Mouse (Mus musculus) erythroblast, adult 5-6 weeks (primary cell): ENCODE data around the gene Sf3b4. TPM values are rescaled to one million over a fixed set of nuclear protein-coding genes. Genes with fewer than 3 reads are reported as not detected.
"Not testable (repeated sequence)": the region's sequence is repeated elsewhere in the genome, so short reads cannot be mapped to it uniquely, and the experiment has no call there.

Experiments used
- ATAC-seq: replicated peaks from 2 replicates; pipeline ENCODE4 v1.8.0; 2016; ENCODE audit warnings: moderate number of reproducible peaks, mild to moderate bottlenecking, moderate TSS enrichment, inconsistent platforms; ENCODE audit not compliant: poor library complexity, low FRiP score, severe bottlenecking
- total RNA-seq, 2 experiments: library from RNA; stranded (forward) in 1 of 2; stranded (reverse) in 1 of 2; fragments of 150-400 nt in 1 of 2; fragments of 200-764, 138-1000 nt in 1 of 2; gene quantifications; 2 replicates each; pipeline versions ENCODE4 v1.2.3 to v1.2.4; 2015 to 2017; ENCODE audit warnings: low replicate concordance in 2 of 2

The Sf3b4 gene
- total RNA-seq, 2 experiments from 2014 or later = 3.8 to 20.9 TPM

DNA sequence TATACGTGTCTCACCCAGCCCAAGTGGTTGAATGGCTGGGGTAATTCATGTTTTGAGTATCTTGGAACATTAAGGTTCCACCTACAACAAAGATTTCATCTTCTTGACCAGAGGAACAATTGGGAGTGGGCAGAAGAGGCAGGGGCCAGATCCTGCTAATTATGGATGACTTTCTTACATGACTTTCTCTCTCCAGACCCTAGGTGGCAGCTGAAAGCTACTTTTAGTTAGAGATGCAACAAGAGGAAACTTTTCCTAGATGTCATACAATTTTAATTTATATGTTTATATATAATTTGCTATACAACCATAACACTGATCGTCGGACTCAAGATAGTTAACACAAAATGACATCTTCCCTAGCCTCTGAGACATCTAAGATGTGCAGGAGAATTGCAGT is 35.7 kb downstream of the Sf3b4 start:
- no peak for ATAC-seq

DNA sequence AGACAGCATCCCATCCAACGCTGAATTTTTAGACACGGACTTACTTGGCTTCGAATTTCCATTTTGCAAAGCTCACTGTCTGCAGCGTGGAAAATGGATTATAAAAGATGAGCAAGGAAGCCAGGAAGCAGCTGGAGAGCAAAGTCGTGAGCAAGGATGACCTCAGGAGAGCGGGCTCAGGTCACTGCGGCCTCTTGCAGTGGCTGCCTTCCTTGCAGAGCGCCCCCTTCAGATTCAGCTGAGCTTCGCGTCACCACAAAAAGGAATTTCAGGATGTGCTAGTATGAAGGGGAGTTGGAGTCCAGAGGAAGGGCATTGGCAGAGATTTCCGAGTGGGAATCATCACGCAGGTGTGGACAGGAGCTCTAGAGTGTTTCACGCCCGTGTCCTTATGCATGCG is 37.1 kb downstream of the Sf3b4 start:
- ATAC-seq = no peak

DNA sequence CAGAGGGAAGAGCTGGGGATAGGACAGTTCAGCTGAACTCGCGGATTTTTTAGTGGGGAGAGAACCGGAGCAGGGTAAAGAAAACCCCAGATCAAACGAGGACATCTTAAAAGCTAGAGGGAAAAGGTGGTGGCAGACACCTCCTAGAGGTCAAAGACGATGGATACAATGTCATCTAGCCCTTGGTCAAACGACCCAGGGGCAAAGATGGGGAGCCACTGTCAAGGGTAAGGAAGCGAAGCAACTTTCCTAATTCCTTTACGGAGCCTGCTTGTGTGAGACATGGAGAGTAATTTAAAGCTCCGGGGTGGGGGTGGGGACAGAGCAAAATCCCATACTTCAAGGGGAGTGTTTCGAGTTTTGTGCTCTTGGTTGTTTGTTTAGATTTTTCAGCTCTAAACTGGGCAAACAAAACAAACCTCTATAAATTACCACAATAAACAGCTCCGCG is 47.1 kb downstream of the Sf3b4 start:
- ATAC-seq = peak; percentile 40

DNA sequence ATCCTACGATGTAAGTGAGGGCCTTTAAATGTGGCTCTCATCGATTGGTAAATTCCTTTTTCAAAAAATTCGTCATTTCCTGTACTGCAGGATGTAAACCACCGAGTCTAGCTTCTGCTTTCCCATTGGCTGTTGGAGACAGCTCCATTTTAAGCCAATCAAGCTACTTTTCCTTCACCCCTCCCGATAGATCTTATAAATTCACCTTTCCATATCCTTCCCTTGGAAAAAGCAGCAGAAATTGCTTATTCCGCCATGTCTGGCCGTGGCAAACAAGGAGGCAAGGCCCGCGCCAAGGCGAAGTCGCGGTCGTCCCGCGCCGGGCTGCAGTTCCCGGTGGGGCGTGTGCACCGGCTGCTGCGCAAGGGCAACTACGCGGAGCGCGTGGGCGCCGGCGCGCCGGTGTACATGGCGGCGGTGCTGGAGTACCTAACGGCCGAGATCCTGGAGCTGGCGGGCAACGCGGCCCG is 47.6 kb downstream of the Sf3b4 start, which contains the start of the genes Bola1 and Hist2h2ab:
Gene Bola1 (minus strand): TSS at position 49 of the 470 bp plus-strand sequence.
Gene Hist2h2ab (plus strand): TSS at position 205 of the 470 bp plus-strand sequence.
- ATAC-seq = peak; percentile 66

DNA sequence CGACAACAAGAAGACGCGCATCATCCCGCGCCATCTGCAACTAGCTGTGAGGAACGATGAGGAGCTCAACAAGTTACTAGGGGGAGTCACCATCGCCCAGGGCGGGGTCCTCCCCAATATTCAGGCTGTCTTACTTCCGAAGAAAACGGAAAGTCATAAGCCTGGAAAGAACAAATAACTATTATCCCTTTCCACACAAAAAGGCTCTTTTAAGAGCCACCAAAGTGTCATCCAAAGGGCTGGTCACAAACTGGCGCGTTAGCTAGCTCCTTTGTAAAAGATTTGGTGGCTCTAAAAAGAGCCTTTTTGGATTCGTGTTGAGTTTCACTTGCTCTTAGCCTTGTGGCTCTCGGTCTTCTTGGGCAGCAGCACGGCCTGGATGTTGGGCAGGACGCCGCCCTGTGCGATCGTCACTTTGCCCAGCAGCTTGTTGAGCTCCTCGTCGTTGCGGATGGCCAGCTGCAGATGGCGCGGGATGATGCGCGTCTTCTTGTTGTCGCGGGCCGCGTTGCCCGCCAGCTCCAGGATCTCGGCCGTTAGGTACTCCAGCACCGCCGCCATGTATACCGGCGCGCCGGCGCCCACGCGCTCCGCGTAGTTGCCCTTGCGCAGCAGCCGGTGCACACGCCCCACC is 48.1 kb downstream of the Sf3b4 start:
- not testable (repeated sequence) for ATAC-seq

DNA sequence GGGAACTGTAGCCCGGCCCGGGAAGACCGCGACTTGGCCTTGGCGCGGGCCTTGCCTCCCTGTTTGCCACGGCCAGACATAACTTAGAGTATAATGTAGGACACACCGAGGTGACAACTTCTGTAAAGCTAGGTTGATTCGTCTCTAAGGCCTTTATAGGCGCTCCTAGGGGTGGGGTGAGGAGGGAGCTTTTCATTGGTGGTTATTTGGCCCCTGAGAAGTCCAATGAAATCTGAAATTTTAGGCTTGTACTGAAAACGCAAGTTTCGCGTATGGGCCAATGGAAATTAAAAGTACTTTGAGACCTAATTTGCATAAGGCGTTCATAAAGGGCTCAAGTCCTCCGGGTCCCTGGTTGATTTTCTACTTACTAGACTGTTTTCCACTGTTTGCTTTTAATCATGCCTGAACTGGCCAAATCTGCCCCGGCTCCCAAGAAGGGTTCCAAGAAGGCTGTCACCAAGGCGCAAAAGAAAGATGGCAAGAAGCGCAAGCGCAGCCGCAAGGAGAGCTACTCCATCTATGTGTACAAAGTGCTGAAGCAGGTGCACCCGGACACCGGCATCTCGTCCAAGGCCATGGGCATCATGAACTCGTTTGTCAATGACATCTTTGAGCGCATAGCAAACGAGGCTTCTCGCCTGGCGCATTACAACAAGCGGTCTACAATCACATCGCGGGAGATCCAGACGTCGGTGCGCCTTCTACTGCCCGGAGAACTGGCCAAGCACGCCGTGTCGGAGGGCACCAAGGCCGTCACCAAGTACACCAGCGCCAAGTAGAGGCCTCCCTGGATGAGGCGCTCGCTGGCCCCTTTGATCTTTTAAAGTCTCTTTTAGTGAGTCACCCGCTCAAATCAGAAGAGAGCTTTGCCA is 48.9 kb downstream of the Sf3b4 start, which contains the start of the genes Hist2h2ac and Hist2h2be:
Gene Hist2h2ac (minus strand): TSS at position 116 of the 875 bp plus-strand sequence.
Gene Hist2h2be (plus strand): TSS at position 355 of the 875 bp plus-strand sequence.
- ATAC-seq = peak; percentile 80

DNA sequence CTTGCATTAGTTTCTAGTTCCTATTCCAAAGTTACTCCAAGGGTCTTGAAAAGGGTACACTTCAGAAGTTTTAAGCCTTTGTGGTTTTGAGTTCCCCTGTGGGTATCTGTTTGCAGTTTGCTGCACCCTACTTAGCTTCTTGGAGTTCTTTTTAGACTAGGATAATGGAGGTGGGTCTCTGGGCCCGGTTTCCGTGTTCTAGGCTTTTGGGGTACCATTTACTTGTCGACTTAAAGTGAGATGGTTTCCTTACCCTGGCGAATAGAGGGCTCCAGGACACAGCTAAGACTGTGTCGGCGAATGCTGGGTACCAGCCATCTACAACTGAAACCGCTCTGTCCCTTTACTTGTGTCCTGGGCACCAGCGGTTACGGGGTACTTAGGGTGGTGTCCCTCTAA is 49.5 kb downstream of the Sf3b4 start:
- ATAC-seq = no peak

DNA sequence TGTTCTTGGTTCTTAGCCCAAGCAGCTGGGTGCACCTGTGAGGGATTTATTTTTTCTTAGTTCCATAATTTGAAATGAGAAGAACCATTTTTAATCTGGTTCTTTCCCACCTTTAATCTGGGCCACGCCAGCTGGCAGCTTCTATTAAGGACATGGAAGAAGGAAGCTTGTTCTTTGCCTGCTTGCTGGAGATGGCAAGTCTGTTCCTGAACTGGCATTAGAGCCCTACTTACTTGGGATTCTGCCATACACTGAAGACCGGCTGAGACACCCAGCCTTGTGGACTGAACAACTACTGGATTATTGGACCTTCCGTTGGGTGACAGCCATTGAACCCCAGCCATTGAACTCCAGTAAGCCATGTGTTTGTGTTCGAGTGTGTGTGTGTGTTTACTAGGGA is 50.6 kb downstream of the Sf3b4 start:
- no peak for ATAC-seq

DNA sequence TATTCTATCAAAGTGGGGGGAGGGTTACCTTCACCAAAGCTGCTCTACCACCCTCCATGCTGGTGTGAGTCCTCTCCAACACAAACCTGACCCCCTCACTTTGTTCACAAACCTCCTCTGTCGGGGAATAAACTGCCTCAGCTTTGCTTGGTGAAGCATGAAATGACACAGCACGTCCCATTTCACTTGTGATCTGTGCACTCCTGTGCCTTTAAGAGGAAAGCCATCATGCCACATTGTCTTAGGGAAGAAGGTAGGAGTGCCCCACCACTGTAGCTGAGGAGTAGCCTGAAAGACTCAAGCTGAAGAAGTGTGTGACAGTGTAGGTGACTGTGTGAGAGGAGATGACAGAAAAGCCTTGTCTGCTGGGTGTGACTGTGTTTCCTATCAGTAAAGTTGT is 53.3 kb downstream of the Sf3b4 start:
- no peak for ATAC-seq

Other genes starting within 250 kb of the Sf3b4 start
- gene Anp32e, start 243.1 kb upstream of the Sf3b4 start, total RNA-seq (2015; ENCODE audit: low replicate concordance) = 37.6 and 46.3 TPM in 2 replicates
- 212 and 278 TPM in 2 replicates for gene Anp32e, start 243.1 kb upstream of the Sf3b4 start, total RNA-seq (2017; ENCODE audit: low replicate concordance)
- gene Plekho1, start 176.3 kb upstream of the Sf3b4 start, total RNA-seq (2015; ENCODE audit: low replicate concordance) = 6.7 and 10.8 TPM in 2 replicates
- 8.2 and 10.1 TPM in 2 replicates for gene Plekho1, start 176.3 kb upstream of the Sf3b4 start, total RNA-seq (2017; ENCODE audit: low replicate concordance)
- gene Vps45, start 113.9 kb upstream of the Sf3b4 start, total RNA-seq (2015; ENCODE audit: low replicate concordance) = 2.5 and 14.2 TPM in 2 replicates
- 5.1 and 7.1 TPM in 2 replicates for gene Vps45, start 113.9 kb upstream of the Sf3b4 start, total RNA-seq (2017; ENCODE audit: low replicate concordance)
- gene Otud7b, start 67.8 kb upstream of the Sf3b4 start, total RNA-seq (2015; ENCODE audit: low replicate concordance) = 1.0 and 2.1 TPM in 2 replicates
- 6.1 and 12.8 TPM in 2 replicates for gene Otud7b, start 67.8 kb upstream of the Sf3b4 start, total RNA-seq (2017; ENCODE audit: low replicate concordance)
- gene Mtmr11, start 10.3 kb upstream of the Sf3b4 start, total RNA-seq (2015; ENCODE audit: low replicate concordance) = not detected in 2 replicates
- gene Mtmr11, start 10.3 kb upstream of the Sf3b4 start, total RNA-seq (2017; ENCODE audit: low replicate concordance) = 0.34 TPM in 1 of 2 replicates, not detected in the other
- not detected in 2 replicates for gene Sv2a, start 8.8 kb downstream of the Sf3b4 start, total RNA-seq (2015; ENCODE audit: low replicate concordance)
- not detected in 2 replicates for gene Sv2a, start 8.8 kb downstream of the Sf3b4 start, total RNA-seq (2017; ENCODE audit: low replicate concordance)
- gene Bola1, start 47.4 kb downstream of the Sf3b4 start, total RNA-seq (2015; ENCODE audit: low replicate concordance) = 8.8 TPM in 1 of 2 replicates, not detected in the other
- gene Bola1, start 47.4 kb downstream of the Sf3b4 start, total RNA-seq (2017; ENCODE audit: low replicate concordance) = 3.2 and 5.9 TPM in 2 replicates
- gene Hist2h2ab, start 47.5 kb downstream of the Sf3b4 start, total RNA-seq (2015; ENCODE audit: low replicate concordance) = 6.5 TPM in 1 of 2 replicates, not detected in the other
- gene Hist2h2ab, start 47.5 kb downstream of the Sf3b4 start, total RNA-seq (2017; ENCODE audit: low replicate concordance) = 35.6 and 94.8 TPM in 2 replicates
- gene Hist2h2ac, start 48.5 kb downstream of the Sf3b4 start, total RNA-seq (2015; ENCODE audit: low replicate concordance) = 18.3 and 36.8 TPM in 2 replicates
- gene Hist2h2ac, start 48.5 kb downstream of the Sf3b4 start, total RNA-seq (2017; ENCODE audit: low replicate concordance) = 1,217 and 1,495 TPM in 2 replicates
- 19.2 and 22.6 TPM in 2 replicates for gene Hist2h2be, start 48.8 kb downstream of the Sf3b4 start, total RNA-seq (2015; ENCODE audit: low replicate concordance)
- gene Hist2h2be, start 48.8 kb downstream of the Sf3b4 start, total RNA-seq (2017; ENCODE audit: low replicate concordance) = 19.5 and 32.7 TPM in 2 replicates
- gene Hist2h3c2, start 66.8 kb downstream of the Sf3b4 start, total RNA-seq (2015; ENCODE audit: low replicate concordance) = 139 and 198 TPM in 2 replicates
- 86.0 and 97.2 TPM in 2 replicates for gene Hist2h3c2, start 66.8 kb downstream of the Sf3b4 start, total RNA-seq (2017; ENCODE audit: low replicate concordance)
- 65.5 and 89.0 TPM in 2 replicates for gene Hist2h2aa2, start 67.9 kb downstream of the Sf3b4 start, total RNA-seq (2015; ENCODE audit: low replicate concordance)
- gene Hist2h2aa2, start 67.9 kb downstream of the Sf3b4 start, total RNA-seq (2017; ENCODE audit: low replicate concordance) = 1,562 and 3,181 TPM in 2 replicates
- not detected in 2 replicates for gene Hist2h2aa1, start 73.2 kb downstream of the Sf3b4 start, total RNA-seq (2015; ENCODE audit: low replicate concordance)
- 1,803 and 3,861 TPM in 2 replicates for gene Hist2h2aa1, start 73.2 kb downstream of the Sf3b4 start, total RNA-seq (2017; ENCODE audit: low replicate concordance)
- 16.7 and 20.9 TPM in 2 replicates for gene Hist2h3c1, start 74.4 kb downstream of the Sf3b4 start, total RNA-seq (2015; ENCODE audit: low replicate concordance)
- 15.1 TPM in 1 of 2 replicates, not detected in the other for gene Hist2h3c1, start 74.4 kb downstream of the Sf3b4 start, total RNA-seq (2017; ENCODE audit: low replicate concordance)
- 114 and 128 TPM in 2 replicates for gene Hist2h4, start 91.0 kb downstream of the Sf3b4 start, total RNA-seq (2015; ENCODE audit: low replicate concordance)
- gene Hist2h4, start 91.0 kb downstream of the Sf3b4 start, total RNA-seq (2017; ENCODE audit: low replicate concordance) = 46.8 and 67.0 TPM in 2 replicates
- gene Hist2h3b, start 96.3 kb downstream of the Sf3b4 start, total RNA-seq (2015; ENCODE audit: low replicate concordance) = 373 and 489 TPM in 2 replicates
- gene Hist2h3b, start 96.3 kb downstream of the Sf3b4 start, total RNA-seq (2017; ENCODE audit: low replicate concordance) = 312 and 340 TPM in 2 replicates
- 715 and 759 TPM in 2 replicates for gene Hist2h2bb, start 97.4 kb downstream of the Sf3b4 start, total RNA-seq (2015; ENCODE audit: low replicate concordance)
- 2,995 and 4,039 TPM in 2 replicates for gene Hist2h2bb, start 97.4 kb downstream of the Sf3b4 start, total RNA-seq (2017; ENCODE audit: low replicate concordance)
- 9.0 and 10.8 TPM in 2 replicates for gene Fcgr1, start 121.6 kb downstream of the Sf3b4 start, total RNA-seq (2015; ENCODE audit: low replicate concordance)
- gene Fcgr1, start 121.6 kb downstream of the Sf3b4 start, total RNA-seq (2017; ENCODE audit: low replicate concordance) = 4.0 and 4.5 TPM in 2 replicates